Mouse (Mus musculus) frontal cortex, adult (tissue): Measurements from ENCODE around the gene Slc24a3.

Experiments
- ATAC-seq: cut with Nextera tagmentation; 2 replicates; pipeline ENCODE4 v1.9.2; 2017; ENCODE audit warnings: mild to moderate bottlenecking, moderate library complexity, mixed read lengths; ENCODE audit not compliant: low TSS enrichment

Slc24a3 gene

DNA sequence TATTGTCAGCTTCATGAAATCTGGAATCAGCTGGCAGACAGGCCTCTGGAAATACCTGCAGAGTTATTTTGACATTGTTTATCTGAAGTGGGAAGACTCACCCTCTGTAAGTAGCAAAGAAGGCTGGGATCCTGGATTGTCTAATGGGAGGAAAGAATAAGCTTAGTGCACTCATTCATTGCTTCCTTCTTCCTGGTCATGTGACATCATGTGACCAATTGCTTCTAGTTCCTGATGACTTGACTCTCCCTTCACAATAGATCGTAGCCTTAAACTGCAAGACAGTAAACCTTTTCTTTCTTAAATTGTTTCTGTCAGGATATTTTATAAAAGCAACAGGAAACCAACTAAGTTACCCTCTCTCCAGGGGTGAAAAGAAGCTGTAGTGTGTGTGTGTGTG lies 374.1 kb downstream of the Slc24a3 start:
- ATAC-seq, result no peak

GRCm38 (mm10) chr2:145546071-145546470 lies 378.5 kb downstream of the Slc24a3 start:
- no peak for ATAC-seq

- ATAC-seq, result no peak
These were observed 387.2 kb downstream of the Slc24a3 start for GRCm38 (mm10) chr2:145554722-145555252.

- ATAC-seq, result no peak
These were observed 388.2 kb downstream of the Slc24a3 start for GRCm38 (mm10) chr2:145555713-145556112.

GRCm38 (mm10) chr2:145557361-145557931 lies 389.9 kb downstream of the Slc24a3 start:
- ATAC-seq, result peak; percentile 92

GRCm38 (mm10) chr2:145562493-145562892 lies 394.9 kb downstream of the Slc24a3 start:
- ATAC-seq, result no peak

- no peak for ATAC-seq
These were observed 397.0 kb downstream of the Slc24a3 start for GRCm38 (mm10) chr2:145564596-145564995.

- ATAC-seq, result no peak
These were observed 399.4 kb downstream of the Slc24a3 start for GRCm38 (mm10) chr2:145566904-145567303.

DNA sequence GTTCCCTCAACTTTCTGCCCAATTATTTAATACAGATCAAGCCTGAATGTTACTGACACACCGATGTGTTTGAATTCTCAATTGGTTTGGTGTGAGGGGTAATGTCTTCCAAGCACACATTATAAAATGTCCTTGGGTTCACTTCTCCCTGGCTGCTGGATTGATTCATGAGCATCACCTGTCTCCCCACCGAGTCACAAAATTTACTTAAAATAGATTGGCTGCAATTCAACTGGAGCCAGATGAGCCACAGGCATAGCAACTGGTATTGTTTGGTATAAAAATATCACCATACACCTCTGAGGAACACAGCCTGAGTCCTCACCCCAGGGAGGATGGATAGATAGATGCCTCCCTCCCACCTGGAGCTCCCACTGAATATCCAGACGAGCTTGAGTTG lies 404.4 kb downstream of the Slc24a3 start:
- no peak for ATAC-seq

DNA sequence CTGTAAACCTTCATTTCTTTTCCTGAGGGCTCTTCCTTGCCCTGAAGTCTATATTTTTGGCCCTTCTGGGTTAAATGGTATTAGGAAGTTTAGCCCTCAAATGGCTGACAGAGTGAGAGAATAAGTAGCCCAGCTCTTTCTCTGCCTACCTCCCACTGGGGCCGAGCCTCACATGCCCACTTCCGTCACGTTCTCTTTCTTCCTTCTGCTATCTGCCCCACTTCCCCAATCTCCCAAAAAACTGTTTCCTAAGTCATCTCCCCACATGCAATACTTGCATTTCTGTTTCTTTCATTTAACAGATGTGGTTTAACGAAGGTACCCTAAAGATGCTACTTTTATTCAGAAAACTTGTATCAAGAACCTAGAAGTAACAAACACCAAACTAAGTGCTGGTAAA lies 406.6 kb downstream of the Slc24a3 start:
- ATAC-seq, result no peak

DNA sequence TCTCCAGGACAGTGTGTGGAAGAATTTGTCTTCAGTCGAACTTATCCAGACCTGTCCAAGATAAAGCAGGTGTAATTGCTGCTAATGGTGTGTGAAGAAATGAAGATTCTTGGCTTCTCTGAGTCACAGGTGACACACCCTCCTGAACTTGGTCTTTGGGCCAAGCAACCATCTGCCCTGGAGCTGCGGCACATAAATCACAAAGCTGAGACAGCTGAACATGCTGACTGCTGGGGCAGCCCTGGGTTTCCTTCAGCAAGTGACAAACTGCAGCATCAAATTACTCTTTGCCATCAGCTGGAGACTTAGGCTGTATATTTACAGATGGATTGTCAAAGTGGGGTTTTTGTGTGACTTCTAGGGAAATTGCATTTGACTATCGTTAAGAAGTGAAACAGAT lies 415.5 kb downstream of the Slc24a3 start:
- no peak for ATAC-seq

DNA sequence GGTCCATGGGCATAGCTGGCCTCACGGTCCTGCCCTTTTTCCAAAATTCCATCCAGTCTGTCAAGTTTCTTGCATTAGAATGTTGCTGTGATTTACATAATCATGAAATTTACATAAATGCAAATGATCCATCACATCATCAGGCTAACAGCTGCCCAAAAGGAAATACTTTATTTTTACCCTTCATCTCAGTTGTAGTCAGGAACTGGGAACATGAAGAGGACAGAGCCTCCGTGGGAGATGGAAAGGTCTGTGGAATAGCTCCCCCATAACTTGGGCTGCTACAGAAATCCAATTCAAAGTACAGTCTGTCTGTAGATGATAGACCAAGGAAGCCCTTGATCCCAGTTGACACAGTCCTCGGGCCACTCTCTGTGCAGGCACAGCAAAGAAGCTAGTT lies 417.9 kb downstream of the Slc24a3 start:
- peak; percentile 84 for ATAC-seq

GRCm38 (mm10) chr2:145588009-145588737 lies 420.6 kb downstream of the Slc24a3 start:
- ATAC-seq, result peak; percentile 91

GRCm38 (mm10) chr2:145591881-145592280 lies 424.3 kb downstream of the Slc24a3 start:
- ATAC-seq, result no peak

DNA sequence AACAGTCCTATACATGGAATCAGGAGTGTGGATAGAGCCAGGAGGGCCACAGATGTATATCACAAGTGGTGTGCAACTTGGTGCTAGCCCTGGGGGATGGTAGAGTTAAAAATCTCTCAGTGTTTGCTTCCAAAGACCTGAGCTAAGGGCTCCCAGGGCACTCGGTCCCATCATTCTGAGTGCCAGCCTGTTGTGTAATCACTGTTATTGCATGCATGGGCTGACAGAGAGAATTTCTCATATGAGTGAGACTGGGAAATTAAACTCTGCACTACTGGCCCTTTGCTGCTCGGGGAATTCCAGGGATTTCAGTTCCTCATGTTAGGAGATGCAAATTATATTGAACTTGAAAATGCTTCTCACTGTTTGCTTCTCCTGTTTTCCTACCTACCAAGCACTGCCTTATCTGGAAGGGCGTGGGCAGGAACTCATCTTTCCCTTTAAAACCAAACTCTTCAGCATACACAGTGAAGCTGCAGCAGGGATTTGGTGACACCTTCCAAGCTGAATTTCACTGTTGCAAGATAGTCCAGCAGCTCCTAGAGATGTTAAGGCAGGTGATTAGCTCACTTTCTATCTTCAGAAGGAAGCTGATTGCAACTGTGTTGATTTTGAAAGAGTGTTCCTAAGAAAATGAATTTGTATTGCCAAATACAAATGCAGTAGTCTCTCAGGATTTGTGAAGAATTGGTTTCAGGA lies 426.2 kb downstream of the Slc24a3 start:
- ATAC-seq, result peak; percentile 55; the same call in 1 of the 2 replicates

GRCm38 (mm10) chr2:145597866-145598265 lies 430.3 kb downstream of the Slc24a3 start:
- ATAC-seq, result no peak

DNA sequence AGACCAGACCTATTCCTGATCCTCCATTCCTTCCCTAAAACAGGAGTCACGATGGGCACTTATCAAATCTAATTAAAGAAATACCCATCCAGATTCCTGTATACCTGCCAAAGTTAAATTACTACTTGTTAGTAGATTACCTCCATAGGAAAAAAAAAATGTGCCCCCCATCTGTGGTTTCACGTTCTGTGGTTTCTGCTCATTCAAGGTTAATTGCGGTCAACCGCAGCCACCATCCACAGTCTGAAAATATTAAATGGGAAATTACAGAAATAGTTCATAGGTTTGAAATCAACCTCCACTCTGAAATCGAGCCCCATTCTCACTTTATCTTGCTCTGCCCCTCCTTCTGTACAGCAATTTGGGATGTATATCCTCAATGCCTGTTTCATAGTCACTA lies 440.3 kb downstream of the Slc24a3 start:
- ATAC-seq, result no peak

- ATAC-seq, result peak; percentile 68
These were observed 443.5 kb downstream of the Slc24a3 start for GRCm38 (mm10) chr2:145610796-145611705.

GRCm38 (mm10) chr2:145612937-145613336 lies 445.4 kb downstream of the Slc24a3 start:
- no peak for ATAC-seq

GRCm38 (mm10) chr2:145613705-145614104 lies 446.2 kb downstream of the Slc24a3 start:
- ATAC-seq, result peak; percentile 76

GRCm38 (mm10) chr2:145619688-145620087 lies 452.1 kb downstream of the Slc24a3 start:
- peak; percentile 55; the same call in 1 of the 2 replicates for ATAC-seq

GRCm38 (mm10) chr2:145620709-145621108 lies 453.2 kb downstream of the Slc24a3 start:
- ATAC-seq, result no peak
